Mouse (Mus musculus) brain, embryonic 14.5 days (tissue): ENCODE measurements around the gene Hspd1.
"Not testable (repeated sequence)": the region's sequence is repeated elsewhere in the genome, so short reads cannot be mapped to it uniquely, and the experiment has no call there.

Source experiments
- CTCF ChIP-seq: fragments of 200-500 bp; IDR thresholded peaks from 2 replicates; pipeline ENCODE4 v1.5.1; 2012; ENCODE audit warnings: inconsistent platforms, mild to moderate bottlenecking, moderate library complexity, borderline replicate concordance; ENCODE audit not compliant: insufficient read depth, insufficient read length; ENCODE audit errors: extremely low read depth
- POLR2A ChIP-seq: fragments of 200-500 bp; IDR thresholded peaks from 2 replicates; pipeline ENCODE4 v1.6.1; 2012; ENCODE audit warnings: mild to moderate bottlenecking, inconsistent platforms, borderline replicate concordance; ENCODE audit not compliant: poor library complexity, insufficient read depth, insufficient read length, severe bottlenecking; ENCODE audit errors: extremely low read depth

GRCm38 (mm10) chr1:55124136-55124535, 36.1 kb upstream of the Hspd1 start:
- TF ChIP-seq CTCF, POLR2A: not testable (repeated sequence)
